ENCODE assay signal across 11 mouse cellular contexts in genomic region chr15:98983431-98984081, GRCm38 (mm10). TPM values are rescaled to one million over a fixed set of nuclear protein-coding genes. Genes with fewer than 3 reads are reported as not detected.
DNase-seq lines count a peak whose midpoint lies in the region; ATAC-seq lines count a peak whose summit lies in the region.
"Had no signal": no experiment of that assay in that cellular context is flagged by ENCODE, and none has a peak within 500 bp of the region (broad histone marks: within the 10 kb centered on the region; RNA-seq: fewer than 3 reads in every experiment).

No protein-coding gene starts in this region.

- DNase-seq in heart, postnatal 4 days, result no peak
- peak; percentile 87 for DNase-seq in Muller cell, postnatal 12 days (ENCODE audit: inconsistent ontology term)
- peak; percentile 88 for DNase-seq in midbrain, embryonic 14.5 days
- DNase-seq in adrenal gland, postnatal 36 days, result no peak
- DNase-seq in right cerebral cortex, postnatal 4 days, result no peak
- DNase-seq: gastrocnemius, adult 2 months; lung, postnatal 10 days had no signal

- peak overlapping the region; percentile 20 for H3K4me3 ChIP-seq in heart, embryonic 11.5 days (ENCODE audit: low read depth, low read length)
- H3K4me3 ChIP-seq in forebrain, embryonic 12.5 days (replicated peaks), result peak overlapping the region; percentile 27
- peak overlapping the region; percentile 55 for H3K4me3 ChIP-seq in midbrain, embryonic 14.5 days (replicated peaks; ENCODE audit: low read depth, low read length)
- no peak overlapping the region for H3K4me3 ChIP-seq in kidney, embryonic 15.5 days (replicated peaks)
- H3K4me3 ChIP-seq: gastrocnemius, adult 2 months had no signal

- ATAC-seq in heart, embryonic 11.5 days (replicated peaks; ENCODE audit: insufficient number of reproducible peaks, low FRiP score, low TSS enrichment), result no peak
- peak; percentile 55 for ATAC-seq in forebrain, embryonic 12.5 days (ENCODE audit: low FRiP score)
- peak; percentile 66 for ATAC-seq in midbrain, embryonic 14.5 days (ENCODE audit: low FRiP score, low TSS enrichment)
- ATAC-seq in kidney, embryonic 15.5 days (replicated peaks; ENCODE audit: low FRiP score), result no peak

- 37% methylated on average over 16 of the region's 16 CpGs for WGBS in heart, embryonic 11.5 days (ENCODE audit: insufficient replicate concordance)
- 21% methylated on average over 16 of the region's 16 CpGs for WGBS in forebrain, embryonic 12.5 days
- WGBS in midbrain, embryonic 14.5 days, result 3% methylated on average over 16 of the region's 16 CpGs
- WGBS in kidney, embryonic 15.5 days, result 56% methylated on average over 16 of the region's 16 CpGs

- H3K36me3 ChIP-seq in heart, embryonic 11.5 days (ENCODE audit: control insufficient read depth, insufficient read depth, low read length), result no peaks in the 10 kb centered on the region
- no peaks in the 10 kb centered on the region for H3K36me3 ChIP-seq in forebrain, embryonic 12.5 days (replicated peaks)
- no peaks in the 10 kb centered on the region for H3K36me3 ChIP-seq in midbrain, embryonic 14.5 days (ENCODE audit: control insufficient read depth, insufficient read depth, low read length)
- no peaks in the 10 kb centered on the region for H3K36me3 ChIP-seq in kidney, embryonic 15.5 days

- H3K9ac ChIP-seq in heart, embryonic 11.5 days (ENCODE audit: low read depth, low read length), result peak overlapping the region; percentile 34
- H3K9ac ChIP-seq in forebrain, embryonic 12.5 days, result peak overlapping the region; percentile 53
- peak overlapping the region; percentile 97 for H3K9ac ChIP-seq in midbrain, embryonic 14.5 days (replicated peaks; ENCODE audit: low read length)
- H3K9ac ChIP-seq in kidney, embryonic 15.5 days, result no peak overlapping the region

- peaks cover 40% of the 10 kb centered on the region for H3K4me1 ChIP-seq in heart, embryonic 11.5 days (ENCODE audit: control insufficient read depth, insufficient read depth, low read length)
- peaks cover 80% of the 10 kb centered on the region for H3K4me1 ChIP-seq in forebrain, embryonic 12.5 days
- H3K4me1 ChIP-seq in midbrain, embryonic 14.5 days (ENCODE audit: control insufficient read depth, insufficient read depth, low read length), result peaks cover 60% of the 10 kb centered on the region
- H3K4me1 ChIP-seq in kidney, embryonic 15.5 days, result peaks cover 35% of the 10 kb centered on the region

- no peaks in the 10 kb centered on the region for H3K9me3 ChIP-seq in heart, embryonic 11.5 days (replicated peaks; ENCODE audit: control insufficient read depth, low read length)
- H3K9me3 ChIP-seq in forebrain, embryonic 12.5 days, result no peaks in the 10 kb centered on the region
- no peaks in the 10 kb centered on the region for H3K9me3 ChIP-seq in midbrain, embryonic 14.5 days (ENCODE audit: control insufficient read depth, low read length)
- no peaks in the 10 kb centered on the region for H3K9me3 ChIP-seq in kidney, embryonic 15.5 days (replicated peaks)

- peak overlapping the region; percentile 46 for H3K4me2 ChIP-seq in heart, embryonic 11.5 days
- H3K4me2 ChIP-seq in forebrain, embryonic 12.5 days, result peak overlapping the region; percentile 63
- peak overlapping the region; percentile 98 for H3K4me2 ChIP-seq in midbrain, embryonic 14.5 days (ENCODE audit: low read length)
- no peak overlapping the region for H3K4me2 ChIP-seq in kidney, embryonic 15.5 days

- H3K27me3 ChIP-seq in heart, embryonic 11.5 days (ENCODE audit: control insufficient read depth, insufficient read depth, low read length), result no peaks in the 10 kb centered on the region
- no peaks in the 10 kb centered on the region for H3K27me3 ChIP-seq in forebrain, embryonic 12.5 days
- H3K27me3 ChIP-seq in midbrain, embryonic 14.5 days (ENCODE audit: control insufficient read depth, insufficient read depth, low read length), result no peaks in the 10 kb centered on the region
- no peaks in the 10 kb centered on the region for H3K27me3 ChIP-seq in kidney, embryonic 15.5 days

- peak overlapping the region; percentile 78 for H3K27ac ChIP-seq in heart, embryonic 11.5 days (ENCODE audit: low read depth, low read length)
- H3K27ac ChIP-seq in forebrain, embryonic 12.5 days, result peak overlapping the region; percentile 78
- peak overlapping the region; percentile 99 for H3K27ac ChIP-seq in midbrain, embryonic 14.5 days (replicated peaks; ENCODE audit: low read depth, low read length)
- no peak overlapping the region for H3K27ac ChIP-seq in kidney, embryonic 15.5 days

RNA-seq across cellular contexts. Expression of gene Tuba1a, which starts 30.1 kb away (rescaled TPM):
- polyA plus RNA-seq in heart, embryonic 11.5 days (2014; fragmentation: Nextera tagmentation; extraction: Ambion mirVana), result 1,237 and 1,376 TPM in 2 replicates
- total RNA-seq in heart, postnatal 4 days (2021), result 100 to 1,000 TPM; 435 TPM
- 7,386 and 7,785 TPM in 2 replicates for polyA plus RNA-seq in forebrain, embryonic 12.5 days (2016; fragmentation: Nextera tagmentation; extraction: Ambion mirVana)
- polyA plus RNA-seq in midbrain, embryonic 14.5 days (2014; fragmentation: Nextera tagmentation; extraction: Ambion mirVana), result 17,220 and 18,751 TPM in 2 replicates
- 100 to 1,000 TPM in 1 of 2 experiments, 10 to 100 TPM in 1; 87.9 to 123 TPM for total RNA-seq in adrenal gland, postnatal 36 days (2021)
- polyA plus RNA-seq in kidney, embryonic 15.5 days (2015; fragmentation: Nextera tagmentation; extraction: Ambion mirVana), result 854 and 1,029 TPM in 2 replicates

RNA-seq across cellular contexts. Expression of gene Gm49450, which starts 30.2 kb away (rescaled TPM):
- polyA plus RNA-seq in heart, embryonic 11.5 days (2014; fragmentation: Nextera tagmentation; extraction: Ambion mirVana), result not detected in 2 replicates
- total RNA-seq in heart, postnatal 4 days (2021), result not detected
- polyA plus RNA-seq in forebrain, embryonic 12.5 days (2016; fragmentation: Nextera tagmentation; extraction: Ambion mirVana), result not detected in 2 replicates
- not detected in 2 replicates for polyA plus RNA-seq in midbrain, embryonic 14.5 days (2014; fragmentation: Nextera tagmentation; extraction: Ambion mirVana)
- not detected for total RNA-seq in adrenal gland, postnatal 36 days (2021)
- not detected in 2 replicates for polyA plus RNA-seq in kidney, embryonic 15.5 days (2015; fragmentation: Nextera tagmentation; extraction: Ambion mirVana)
- total RNA-seq: gastrocnemius, adult 2 months; layer of hippocampus, postnatal 14 days had no signal

RNA-seq across cellular contexts. Expression of gene Tuba1c, which starts 46.1 kb away (rescaled TPM):
- 167 and 169 TPM in 2 replicates for polyA plus RNA-seq in heart, embryonic 11.5 days (2014; fragmentation: Nextera tagmentation; extraction: Ambion mirVana)
- total RNA-seq in heart, postnatal 4 days (2021), result 100 to 1,000 TPM; 200 to 203 TPM
- 107 and 111 TPM in 2 replicates for polyA plus RNA-seq in forebrain, embryonic 12.5 days (2016; fragmentation: Nextera tagmentation; extraction: Ambion mirVana)
- 13.5 and 24.8 TPM in 2 replicates for polyA plus RNA-seq in midbrain, embryonic 14.5 days (2014; fragmentation: Nextera tagmentation; extraction: Ambion mirVana)
- 100 to 1,000 TPM; 272 to 276 TPM for total RNA-seq in adrenal gland, postnatal 36 days (2021)
- polyA plus RNA-seq in kidney, embryonic 15.5 days (2015; fragmentation: Nextera tagmentation; extraction: Ambion mirVana), result 180 and 185 TPM in 2 replicates

RNA-seq across cellular contexts. Expression of gene Tuba1b, which starts 49.2 kb away (rescaled TPM):
- 1,819 and 1,826 TPM in 2 replicates for polyA plus RNA-seq in heart, embryonic 11.5 days (2014; fragmentation: Nextera tagmentation; extraction: Ambion mirVana)
- 100 to 1,000 TPM; 873 to 889 TPM for total RNA-seq in heart, postnatal 4 days (2021)
- 1,790 and 1,867 TPM in 2 replicates for polyA plus RNA-seq in forebrain, embryonic 12.5 days (2016; fragmentation: Nextera tagmentation; extraction: Ambion mirVana)
- polyA plus RNA-seq in midbrain, embryonic 14.5 days (2014; fragmentation: Nextera tagmentation; extraction: Ambion mirVana), result 1,095 and 1,120 TPM in 2 replicates
- 100 to 1,000 TPM; 252 to 276 TPM for total RNA-seq in adrenal gland, postnatal 36 days (2021)
- 1,698 and 1,797 TPM in 2 replicates for polyA plus RNA-seq in kidney, embryonic 15.5 days (2015; fragmentation: Nextera tagmentation; extraction: Ambion mirVana)

Comparison
In these comparisons a context has a peak if more than half of its experiments do, and no peak if none do; other contexts are left out.
1. ATAC-seq: peak in forebrain, embryonic 12.5 days (single experiment) and midbrain, embryonic 14.5 days (single experiment); none in heart, embryonic 11.5 days (single experiment) and kidney, embryonic 15.5 days (single experiment).
2. DNase-seq: peak in Muller cell, postnatal 12 days (single experiment) and midbrain, embryonic 14.5 days (single experiment); none in heart, postnatal 4 days (single experiment), adrenal gland, postnatal 36 days (0 of 2) and right cerebral cortex, postnatal 4 days (single experiment).